Mouse (Mus musculus) lung, postnatal 25 days (tissue): ENCODE measurements at regions not wholly inside any gene's neighbourhood (a gene's known extent, or its start where the extent isn't known, plus 50 kb on each side); places are given as distances from the start of the nearest gene placed in this dataset.
"Not testable (repeated sequence)": the region's sequence is repeated elsewhere in the genome, so short reads cannot be mapped to it uniquely, and the experiment has no call there.

Source experiments
- DNase-seq: peaks from one replicate; pipeline ENCODE4 v3.0.0; 2022; ENCODE audit warnings: low spot score

DNA sequence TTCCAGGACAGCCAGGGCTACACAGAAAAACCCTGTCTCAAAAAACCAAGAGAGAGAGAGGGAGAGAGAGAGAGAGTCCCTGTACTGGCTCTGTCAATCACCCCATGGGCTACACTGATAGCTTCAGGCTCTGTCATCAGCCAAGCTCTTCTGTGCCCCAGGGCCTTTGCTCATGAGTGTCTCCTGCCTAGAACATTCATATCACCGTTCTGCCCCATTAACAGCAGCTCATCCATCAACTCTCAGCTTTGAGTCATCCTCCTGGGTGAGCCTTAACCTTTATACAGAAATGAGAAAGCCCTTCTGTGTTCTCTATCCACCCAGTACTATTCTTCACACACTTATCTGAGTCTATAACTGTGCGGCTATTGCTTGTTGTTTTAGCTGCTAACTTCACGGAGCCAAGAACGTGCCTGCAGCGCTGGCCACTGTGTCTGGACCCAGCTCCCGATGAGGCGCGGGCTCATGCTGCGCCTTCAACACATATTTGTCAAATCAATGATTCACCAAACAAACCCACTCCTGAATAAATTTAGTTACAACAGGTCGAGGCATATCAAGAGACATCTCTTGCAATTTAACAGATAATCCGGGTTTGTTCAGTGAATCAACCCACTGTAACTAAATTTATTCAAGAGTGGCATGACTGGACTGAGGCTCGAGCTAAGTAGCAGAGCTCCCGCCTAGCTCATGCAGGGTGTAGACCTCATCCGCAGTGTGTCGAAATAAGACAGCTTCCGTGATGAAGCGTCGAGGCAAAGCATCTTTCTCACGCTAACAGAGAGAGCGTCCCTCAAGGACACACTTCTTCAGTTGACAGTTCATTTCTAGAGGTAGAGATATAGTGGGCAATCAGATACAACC, 152.1 kb downstream of the Katnal1 start:
- no peak for DNase-seq

GRCm38 (mm10) chr5:148775232-148775631, 153.9 kb downstream of the Katnal1 start:
- DNase-seq, result no peak

DNA sequence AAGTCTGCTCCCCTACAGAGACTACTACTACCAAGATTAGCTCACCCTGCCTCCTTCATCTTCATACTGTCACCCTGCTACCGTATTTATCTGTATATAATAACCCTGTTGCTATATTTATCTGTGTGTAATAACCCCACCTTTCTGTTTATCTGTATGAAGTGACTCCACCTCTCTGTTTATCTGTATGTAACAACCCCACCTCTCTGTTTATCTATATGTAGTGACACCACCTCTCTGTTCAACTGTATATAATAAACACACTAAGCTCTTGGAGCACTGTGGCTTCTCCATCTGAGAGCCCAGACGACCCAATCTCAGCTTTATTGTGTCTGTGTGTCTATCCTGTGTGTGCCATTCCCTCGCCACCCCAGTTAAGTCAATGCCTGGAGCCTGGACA, 154.7 kb downstream of the Katnal1 start:
- DNase-seq, result no peak

GRCm38 (mm10) chr5:148769452-148769851, 159.7 kb downstream of the Katnal1 start:
- DNase-seq, result no peak

GRCm38 (mm10) chr5:148768346-148768745, 160.8 kb downstream of the Katnal1 start:
- no peak for DNase-seq

DNA sequence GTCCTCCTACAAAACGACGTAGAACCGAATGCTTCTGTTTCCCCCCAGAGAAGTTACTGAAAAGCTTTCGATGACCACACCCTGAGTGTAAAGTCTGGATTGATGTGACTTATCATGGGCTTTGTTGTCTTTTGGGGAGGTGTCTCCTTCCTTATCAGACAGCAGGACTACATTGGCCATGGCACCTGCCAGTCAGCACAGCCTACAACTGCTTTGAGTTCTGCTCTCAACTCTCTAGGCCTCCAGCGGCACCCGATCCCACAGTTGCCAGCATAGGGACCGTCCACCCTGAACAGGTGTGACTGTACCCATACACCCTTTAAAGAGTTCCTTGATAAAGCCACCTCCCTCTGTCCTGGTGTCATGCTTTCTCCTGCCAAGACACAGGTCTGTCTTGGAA, 163.1 kb downstream of the Katnal1 start:
- no peak for DNase-seq

GRCm38 (mm10) chr5:148760108-148760507, 169.0 kb downstream of the Katnal1 start:
- no peak for DNase-seq

DNA sequence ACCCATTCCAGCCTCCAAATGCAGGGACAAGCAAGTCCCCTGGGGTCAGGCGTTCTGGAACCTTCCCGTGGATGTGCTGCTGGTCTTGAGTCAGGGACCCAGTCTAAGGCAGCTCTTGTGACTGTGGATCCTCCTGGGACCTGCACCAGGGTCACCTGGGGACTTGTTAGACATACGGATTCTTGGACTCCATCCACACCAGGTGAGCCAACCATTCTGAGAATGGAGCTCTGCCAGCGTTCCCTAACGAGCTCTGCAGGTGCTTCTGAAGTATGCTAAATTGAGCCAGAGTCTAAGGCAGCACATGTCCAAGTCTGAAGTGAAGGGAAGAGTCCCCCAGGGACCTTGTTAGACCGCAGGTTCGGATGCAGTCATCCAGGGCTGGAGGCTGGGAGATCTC, 170.3 kb downstream of the Katnal1 start:
- no peak for DNase-seq

GRCm38 (mm10) chr5:148757715-148758114, 171.4 kb downstream of the Katnal1 start:
- DNase-seq, result no peak

- no peak for DNase-seq
These were observed 171.9 kb downstream of the Katnal1 start for GRCm38 (mm10) chr5:148757236-148757635.

DNA sequence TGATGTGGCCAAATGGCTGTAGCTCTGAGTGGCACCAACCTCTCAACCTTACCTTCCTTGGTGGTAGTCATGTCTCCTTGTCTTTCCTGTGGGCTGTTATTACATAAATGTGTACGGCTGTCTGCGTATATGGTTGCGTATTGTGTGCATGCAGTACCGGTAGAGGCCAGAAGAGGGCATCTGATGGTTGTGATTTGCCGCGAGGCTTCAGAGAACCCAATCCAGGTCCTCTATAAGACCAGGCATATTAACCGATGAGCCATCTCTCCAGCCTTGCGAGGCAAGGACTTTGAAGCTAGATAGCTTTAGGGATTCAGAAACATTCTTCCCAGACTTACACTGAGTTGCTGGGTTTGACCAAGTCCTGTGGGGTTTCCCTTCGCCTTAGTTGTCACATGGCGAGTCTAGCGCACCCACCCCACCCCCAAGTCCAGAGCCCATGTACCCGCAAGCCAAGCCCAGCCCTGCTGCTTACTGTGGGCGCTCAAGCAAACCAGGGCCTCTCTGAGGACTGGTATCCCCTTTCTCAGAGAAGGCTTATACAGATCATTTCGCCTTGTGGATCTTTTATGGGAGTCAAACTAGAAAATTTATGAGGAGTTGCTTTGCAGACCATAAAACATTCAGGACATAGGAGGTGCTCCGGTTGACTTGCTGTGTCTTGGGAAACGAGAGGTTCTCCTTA, 172.7 kb downstream of the Katnal1 start:
- DNase-seq, result no peak

DNA sequence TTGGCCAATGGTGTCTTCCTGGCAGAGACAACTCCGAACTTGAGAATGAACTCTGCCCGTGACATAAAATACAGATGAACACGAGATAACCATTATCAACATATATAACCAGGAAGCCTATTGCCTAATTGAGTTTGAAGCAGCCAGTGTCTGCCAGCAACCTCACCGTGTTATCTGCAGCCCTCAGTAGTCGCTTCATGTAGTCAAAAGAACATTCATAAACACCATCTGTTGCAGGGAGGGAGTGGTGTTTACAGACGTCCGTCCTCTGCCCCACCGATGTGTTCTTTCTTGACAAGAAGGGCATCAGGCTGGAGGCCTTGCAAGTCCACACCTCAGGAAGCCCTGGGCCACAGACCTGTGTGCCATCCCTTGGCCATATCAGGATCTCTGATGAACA, 173.3 kb downstream of the Katnal1 start:
- no peak for DNase-seq

DNA sequence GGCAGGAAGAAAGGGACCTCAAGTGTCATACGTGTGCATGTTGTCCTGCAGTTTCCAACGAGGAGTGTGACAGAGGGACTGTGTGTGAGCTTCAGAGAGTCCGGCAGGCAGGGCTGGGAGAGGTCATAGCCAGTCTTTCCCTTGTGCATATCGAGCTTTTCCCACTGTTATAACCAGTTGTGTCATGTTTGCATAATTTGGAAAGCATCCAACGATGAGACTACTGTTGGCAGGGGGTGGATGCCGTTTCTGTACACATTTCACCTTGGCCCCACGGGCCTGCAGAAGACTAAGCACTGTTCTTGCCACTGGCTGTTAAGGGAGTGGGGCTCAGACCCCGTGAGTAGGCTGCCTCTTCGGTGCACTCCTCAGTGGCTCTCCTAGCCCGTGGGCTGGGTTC, 174.2 kb downstream of the Katnal1 start:
- no peak for DNase-seq

DNA sequence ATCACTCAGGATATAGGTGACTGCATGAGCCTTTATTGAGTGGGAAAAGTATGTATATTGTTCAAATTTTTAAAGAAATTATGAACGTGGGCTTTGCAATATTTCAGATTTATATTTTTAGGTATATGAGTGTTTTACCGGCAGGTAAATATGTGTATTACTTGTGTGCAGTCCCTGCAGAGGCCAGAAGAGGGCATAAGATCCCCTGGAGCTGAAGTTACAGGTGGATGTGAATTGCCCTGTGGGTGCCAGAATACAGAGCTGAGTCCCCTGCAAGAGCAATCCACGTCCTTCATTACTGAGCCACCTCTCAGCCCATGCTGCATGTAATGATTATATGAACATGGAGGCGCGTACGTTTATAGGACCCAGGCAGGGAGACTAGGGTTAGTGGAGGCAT, 174.8 kb downstream of the Katnal1 start:
- DNase-seq, result no peak

GRCm38 (mm10) chr5:148753457-148753856, 175.7 kb downstream of the Katnal1 start:
- no peak for DNase-seq

DNA sequence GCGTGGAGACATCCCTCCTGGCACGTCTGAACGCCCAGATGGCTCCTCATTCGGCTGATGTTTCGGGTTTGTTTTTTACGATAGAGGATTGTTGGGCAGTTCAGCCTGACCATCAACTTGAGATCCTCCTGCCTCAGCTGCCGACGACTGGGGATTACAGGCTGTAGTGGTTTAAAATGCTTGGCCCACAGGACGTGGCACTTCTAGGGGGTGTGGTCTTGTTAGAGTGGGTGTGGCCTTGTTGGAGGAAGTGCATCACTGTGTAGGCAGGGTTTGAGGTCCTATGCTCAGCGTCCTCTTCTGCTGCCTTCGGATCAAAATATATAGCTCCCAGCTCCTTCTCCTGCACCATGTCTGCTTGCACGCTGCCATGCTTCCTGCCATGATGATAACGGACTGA, 177.1 kb downstream of the Katnal1 start:
- DNase-seq, result no peak

- DNase-seq, result no peak
These were observed 179.0 kb downstream of the Katnal1 start for GRCm38 (mm10) chr5:148750002-148750734.

DNA sequence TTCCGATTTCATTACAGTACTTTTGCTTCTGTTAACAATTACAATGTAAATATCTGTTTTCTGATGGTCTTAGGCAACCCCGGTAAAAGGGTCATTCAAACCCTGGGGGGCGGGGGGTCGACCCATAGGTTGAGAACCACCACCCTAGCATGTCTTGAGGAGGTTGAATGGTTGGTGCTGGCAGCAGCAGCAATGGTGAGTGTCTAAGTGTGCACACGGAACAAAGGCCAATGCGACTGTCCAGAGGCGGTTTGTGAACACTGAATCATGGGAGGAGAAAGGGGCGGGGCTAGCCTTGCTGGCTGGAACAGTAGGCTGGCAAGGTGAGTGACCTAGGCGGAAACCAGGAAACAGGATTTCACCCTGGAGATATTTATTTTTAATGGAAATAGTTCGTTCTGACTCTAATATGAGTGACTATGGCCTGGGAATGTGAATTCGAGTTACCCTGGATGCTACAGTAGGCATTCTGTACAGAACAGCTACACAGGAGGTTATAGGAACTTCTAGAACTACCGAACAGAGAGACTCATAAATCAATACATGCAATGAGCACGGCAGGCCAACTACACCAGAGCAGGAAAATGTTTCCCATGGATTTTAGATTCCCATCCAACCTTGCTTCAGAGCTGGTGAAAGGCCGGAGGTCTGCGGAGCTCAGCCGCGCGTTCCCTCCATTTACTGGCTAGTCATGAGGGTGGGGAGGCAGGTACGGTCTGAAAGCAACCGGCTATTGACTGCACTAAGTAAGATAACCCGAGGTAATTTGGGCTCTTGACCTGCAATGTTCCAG, 181.0 kb downstream of the Katnal1 start:
- DNase-seq, result no peak

DNA sequence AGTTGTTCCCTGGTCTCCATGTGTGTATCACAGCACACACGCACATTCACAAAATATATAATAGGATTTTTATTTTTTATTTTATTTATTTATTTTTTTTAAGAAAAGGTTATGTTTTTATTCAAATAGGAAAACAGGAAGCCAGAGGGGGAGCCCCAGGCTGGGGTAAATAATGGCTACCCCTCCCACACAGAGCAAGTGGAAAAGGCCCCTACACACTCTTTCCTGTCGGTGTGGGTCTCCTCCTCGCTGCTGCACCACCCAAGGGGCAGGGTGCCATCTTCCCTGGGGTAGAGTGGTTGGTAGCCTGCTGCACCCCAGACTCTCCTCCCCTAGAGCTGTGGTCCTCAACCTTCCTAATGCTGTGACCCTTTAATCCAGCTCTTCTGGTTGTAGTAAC, 181.6 kb downstream of the Katnal1 start:
- no peak for DNase-seq

GRCm38 (mm10) chr5:148746726-148747125, 182.4 kb downstream of the Katnal1 start:
- not testable (repeated sequence) for DNase-seq

GRCm38 (mm10) chr5:148744676-148745391, 184.3 kb downstream of the Katnal1 start:
- DNase-seq, result no peak
